Mouse (Mus musculus) liver, embryonic 12.5 days (tissue): Measurements from ENCODE around the gene Gm49383. TPM values are rescaled to one million over a fixed set of nuclear protein-coding genes. Genes with fewer than 3 reads are reported as not detected.

Source experiments
- ATAC-seq: fragments of 200-750 bp; cut with Nextera tagmentation; 2 replicates; pipeline ENCODE4 v1.8.0; 2017; ENCODE audit warnings: moderate number of reproducible peaks, mild to moderate bottlenecking, moderate library complexity
- H3K27ac ChIP-seq: fragments of 300-500 bp; sonication (generic); 2 replicates; pipeline ENCODE4 v1.5.1; 2016; ENCODE audit warnings: mild to moderate bottlenecking
- H3K27me3 ChIP-seq: fragments of 300-500 bp; sonication (generic); replicated peaks from 2 replicates; pipeline ENCODE4 v1.6.1; 2016; ENCODE audit warnings: mild to moderate bottlenecking, moderate library complexity
- H3K36me3 ChIP-seq: fragments of 300-500 bp; sonication (generic); 2 replicates; pipeline ENCODE4 v1.6.1; 2016; ENCODE audit warnings: mild to moderate bottlenecking, moderate library complexity
- H3K4me1 ChIP-seq: fragments of 300-500 bp; sonication (generic); 2 replicates; pipeline ENCODE4 v1.6.1; 2016
- H3K4me2 ChIP-seq: fragments of 300-500 bp; sonication (generic); 2 replicates; pipeline ENCODE4 v1.6.1; 2016; ENCODE audit warnings: mild to moderate bottlenecking, moderate library complexity
- H3K4me3 ChIP-seq: fragments of 300-500 bp; sonication (generic); 2 replicates; pipeline ENCODE4 v1.5.1; 2016; ENCODE audit warnings: mild to moderate bottlenecking, moderate library complexity
- H3K9ac ChIP-seq: fragments of 300-500 bp; sonication (generic); 2 replicates; pipeline ENCODE4 v1.6.1; 2016; ENCODE audit warnings: mild to moderate bottlenecking, moderate library complexity
- H3K9me3 ChIP-seq: fragments of 300-500 bp; sonication (generic); replicated peaks from 2 replicates; pipeline ENCODE4 v1.6.1; 2016; ENCODE audit warnings: mild to moderate bottlenecking, moderate library complexity
- WGBS: fragments of 180-500 bp; shearing (Covaris S2); methylation state at CpG from one replicate; pipeline ENCODE4 v1.1.7; 2016; ENCODE audit not compliant: insufficient replicate concordance; 5-methylcytosine and 5-hydroxymethylcytosine counted together
- polyA plus RNA-seq: library from polyadenylated mRNA; unstranded; fragments of >200 nt; fragmentation: Nextera tagmentation; extraction: Ambion mirVana; gene quantifications from 2 replicates; pipeline ENCODE4 v1.2.1, GENCODE M21; 2016

Gene Gm49383
- polyA plus RNA-seq, 1 experiment from 2014 or later = 29.0 TPM

- H3K4me1 ChIP-seq = peaks cover 39% of the 10 kb centered on the region
- H3K4me2 ChIP-seq = peak overlapping the region; percentile 99
- H3K9ac ChIP-seq = peak overlapping the region; percentile 92
- H3K4me3 ChIP-seq = peak overlapping the region; percentile 98
- no peaks in the 10 kb centered on the region for H3K9me3 ChIP-seq
- peaks cover 46% of the 10 kb centered on the region for H3K36me3 ChIP-seq
- WGBS = under 1% methylated on average over 89 of the region's 94 CpGs
- peak; percentile 84 for ATAC-seq
- peak overlapping the region; percentile 90 for H3K27ac ChIP-seq
- H3K27me3 ChIP-seq = no peaks in the 10 kb centered on the region
Measured at GRCm38 (mm10) chr12:69197378-69198163, 667 bp upstream of the Gm49383 start.

- Histone ChIP-seq H3K27me3 (no peaks in the 10 kb centered on the region), H3K36me3 (peaks cover 57% of the 10 kb centered on the region), H3K4me1 (peaks cover 24% of the 10 kb centered on the region), H3K4me3 (no peak overlapping the region), H3K27ac (no peak overlapping the region), H3K9ac (no peak overlapping the region), H3K9me3 (no peaks in the 10 kb centered on the region), H3K4me2 (no peak overlapping the region)
- ATAC-seq = no peak
- WGBS = 85% methylated on average over 2 of the region's 2 CpGs
Measured at GRCm38 (mm10) chr12:69192637-69193036, 4.3 kb downstream of the Gm49383 start.

- Histone ChIP-seq H3K9ac (no peak overlapping the region), H3K27me3 (no peaks in the 10 kb centered on the region), H3K4me1 (peaks cover 33% of the 10 kb centered on the region), H3K4me3 (no peak overlapping the region), H3K4me2 (no peak overlapping the region), H3K36me3 (peaks cover 67% of the 10 kb centered on the region), H3K27ac (no peak overlapping the region), H3K9me3 (no peaks in the 10 kb centered on the region)
- ATAC-seq = no peak
- WGBS = 85% methylated on average over 5 of the region's 5 CpGs
Measured at GRCm38 (mm10) chr12:69191396-69191795, 5.5 kb downstream of the Gm49383 start.

- Histone ChIP-seq H3K9ac (no peak overlapping the region), H3K4me2 (no peak overlapping the region), H3K4me1 (peaks cover 34% of the 10 kb centered on the region), H3K4me3 (no peak overlapping the region), H3K9me3 (no peaks in the 10 kb centered on the region), H3K27me3 (no peaks in the 10 kb centered on the region), H3K27ac (no peak overlapping the region), H3K36me3 (peaks cover 70% of the 10 kb centered on the region)
- WGBS = 97% methylated on average over 1 of the region's 1 CpGs
- ATAC-seq = no peak
Measured at GRCm38 (mm10) chr12:69190522-69190921, 6.4 kb downstream of the Gm49383 start.

- peaks cover 35% of the 10 kb centered on the region for H3K4me1 ChIP-seq
- WGBS = 85% methylated on average over 9 of the region's 9 CpGs
- no peak overlapping the region for H3K9ac ChIP-seq
- peaks cover 72% of the 10 kb centered on the region for H3K36me3 ChIP-seq
- H3K27ac ChIP-seq = no peak overlapping the region
- no peak overlapping the region for H3K4me3 ChIP-seq
- no peaks in the 10 kb centered on the region for H3K9me3 ChIP-seq
- no peaks in the 10 kb centered on the region for H3K27me3 ChIP-seq
- H3K4me2 ChIP-seq = no peak overlapping the region
- no peak for ATAC-seq
Measured at GRCm38 (mm10) chr12:69190074-69190473, 6.8 kb downstream of the Gm49383 start.

GRCm38 (mm10) chr12:69186811-69187471, 10.0 kb downstream of the Gm49383 start:
- H3K9me3 ChIP-seq = no peaks in the 10 kb centered on the region
- H3K9ac ChIP-seq = 0 out of 2 replicates have a peak overlapping the region, but pooled peaks have one; percentile 34
- WGBS = 65% methylated on average over 5 of the region's 5 CpGs
- no peaks in the 10 kb centered on the region for H3K27me3 ChIP-seq
- H3K4me3 ChIP-seq = 0 out of 2 replicates have a peak overlapping the region, but pooled peaks have one; percentile 0
- H3K27ac ChIP-seq = peak overlapping the region; percentile 46; the same call in 1 of the 2 replicates
- H3K4me1 ChIP-seq = peaks cover 38% of the 10 kb centered on the region
- H3K36me3 ChIP-seq = peaks cover 60% of the 10 kb centered on the region
- no peak for ATAC-seq
- peak overlapping the region; percentile 28 for H3K4me2 ChIP-seq

- Histone ChIP-seq H3K36me3 (peaks cover 57% of the 10 kb centered on the region), H3K4me3 (peak overlapping the region; percentile 94), H3K9ac (peak overlapping the region; percentile 94), H3K27me3 (no peaks in the 10 kb centered on the region), H3K27ac (0 out of 2 replicates have a peak overlapping the region, but pooled peaks have one; percentile 94), H3K9me3 (no peaks in the 10 kb centered on the region), H3K4me1 (peaks cover 38% of the 10 kb centered on the region), H3K4me2 (peak overlapping the region; percentile 95)
- 33% methylated on average over 7 of the region's 7 CpGs for WGBS
- ATAC-seq = no peak
Measured at GRCm38 (mm10) chr12:69185371-69185770, 11.5 kb downstream of the Gm49383 start.

- Histone ChIP-seq H3K4me3 (peak overlapping the region; percentile 94), H3K9me3 (no peaks in the 10 kb centered on the region), H3K36me3 (peaks cover 54% of the 10 kb centered on the region), H3K9ac (peak overlapping the region; percentile 94), H3K4me1 (peaks cover 38% of the 10 kb centered on the region), H3K27me3 (no peaks in the 10 kb centered on the region), H3K27ac (peak overlapping the region; percentile 94), H3K4me2 (peak overlapping the region; percentile 95)
- peak; percentile 62 for ATAC-seq
- under 1% methylated on average over 86 of the region's 86 CpGs for WGBS
Measured at GRCm38 (mm10) chr12:69184342-69185295, 12.3 kb downstream of the Gm49383 start.

GRCm38 (mm10) chr12:69183583-69184308, 13.2 kb downstream of the Gm49383 start, which contains the start of the genes Rpl36al and Mgat2:
Gene Rpl36al (minus strand): TSS chr12:69184083.
Gene Mgat2 (plus strand): TSS chr12:69184157.
- ATAC-seq = peak; percentile 98
- Histone ChIP-seq H3K27me3 (no peaks in the 10 kb centered on the region), H3K9me3 (no peaks in the 10 kb centered on the region), H3K4me2 (peak within 1 kb of the TSS; percentile 95), H3K4me3 (peak within 1 kb of the TSS; percentile 94), H3K4me1 (peaks cover 38% of the 10 kb centered on the region), H3K9ac (peak within 1 kb of the TSS; percentile 94), H3K27ac (peak within 1 kb of the TSS; percentile 94), H3K36me3 (peaks cover 54% of the 10 kb centered on the region)
- under 1% methylated on average over 83 of the region's 84 CpGs for WGBS

- no peaks in the 10 kb centered on the region for H3K27me3 ChIP-seq
- peaks cover 22% of the 10 kb centered on the region for H3K4me1 ChIP-seq
- H3K27ac ChIP-seq = no peak overlapping the region
- H3K4me3 ChIP-seq = no peak overlapping the region
- H3K36me3 ChIP-seq = peaks cover 56% of the 10 kb centered on the region
- no peak for ATAC-seq
- no peak overlapping the region for H3K9ac ChIP-seq
- WGBS = 58% methylated on average over 4 of the region's 4 CpGs
- no peaks in the 10 kb centered on the region for H3K9me3 ChIP-seq
- no peak overlapping the region for H3K4me2 ChIP-seq
Measured at GRCm38 (mm10) chr12:69181800-69182199, 15.1 kb downstream of the Gm49383 start.

GRCm38 (mm10) chr12:69179371-69179770, 17.5 kb downstream of the Gm49383 start:
- whole genome bisulfite sequencing = 78% methylated on average over 12 of the region's 12 CpGs
- H3K36me3 ChIP-seq = peaks cover 73% of the 10 kb centered on the region
- no peak overlapping the region for H3K9ac ChIP-seq
- no peak overlapping the region for H3K4me2 ChIP-seq
- no peaks in the 10 kb centered on the region for H3K27me3 ChIP-seq
- no peak overlapping the region for H3K4me3 ChIP-seq
- H3K27ac ChIP-seq = no peak overlapping the region
- H3K4me1 ChIP-seq = peaks cover 20% of the 10 kb centered on the region
- H3K9me3 ChIP-seq = no peaks in the 10 kb centered on the region
- ATAC-seq = no peak
